Mouse (Mus musculus): ENCODE results near the gene Uts2. TPM values are rescaled to one million over a fixed set of nuclear protein-coding genes. Genes with fewer than 3 reads are reported as not detected.

Uts2 gene
- polyA plus RNA-seq (2017; shearing (Covaris generic)), result not detected

DNA sequence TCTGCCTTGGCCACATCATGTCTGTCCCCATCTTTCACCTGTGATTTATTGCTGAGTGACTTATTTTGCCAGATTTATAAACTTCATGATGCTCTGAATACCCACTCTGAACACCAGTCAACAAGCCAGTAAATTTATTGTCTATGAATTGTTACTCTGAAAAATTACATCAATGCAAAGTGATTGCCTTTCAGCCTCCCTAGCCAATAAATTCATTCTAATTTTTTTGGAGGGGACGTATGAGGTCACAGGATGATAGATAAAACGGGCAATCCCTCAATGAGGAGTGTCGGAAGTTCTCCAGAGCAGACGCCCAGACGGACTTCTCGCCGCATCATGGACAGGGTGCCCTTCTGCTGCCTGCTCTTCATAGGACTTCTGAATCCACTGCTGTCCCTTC is at the start of gene Uts2:
TSS of gene Uts2 (plus strand) at position 301 of the 400 bp plus-strand sequence.

DNA sequence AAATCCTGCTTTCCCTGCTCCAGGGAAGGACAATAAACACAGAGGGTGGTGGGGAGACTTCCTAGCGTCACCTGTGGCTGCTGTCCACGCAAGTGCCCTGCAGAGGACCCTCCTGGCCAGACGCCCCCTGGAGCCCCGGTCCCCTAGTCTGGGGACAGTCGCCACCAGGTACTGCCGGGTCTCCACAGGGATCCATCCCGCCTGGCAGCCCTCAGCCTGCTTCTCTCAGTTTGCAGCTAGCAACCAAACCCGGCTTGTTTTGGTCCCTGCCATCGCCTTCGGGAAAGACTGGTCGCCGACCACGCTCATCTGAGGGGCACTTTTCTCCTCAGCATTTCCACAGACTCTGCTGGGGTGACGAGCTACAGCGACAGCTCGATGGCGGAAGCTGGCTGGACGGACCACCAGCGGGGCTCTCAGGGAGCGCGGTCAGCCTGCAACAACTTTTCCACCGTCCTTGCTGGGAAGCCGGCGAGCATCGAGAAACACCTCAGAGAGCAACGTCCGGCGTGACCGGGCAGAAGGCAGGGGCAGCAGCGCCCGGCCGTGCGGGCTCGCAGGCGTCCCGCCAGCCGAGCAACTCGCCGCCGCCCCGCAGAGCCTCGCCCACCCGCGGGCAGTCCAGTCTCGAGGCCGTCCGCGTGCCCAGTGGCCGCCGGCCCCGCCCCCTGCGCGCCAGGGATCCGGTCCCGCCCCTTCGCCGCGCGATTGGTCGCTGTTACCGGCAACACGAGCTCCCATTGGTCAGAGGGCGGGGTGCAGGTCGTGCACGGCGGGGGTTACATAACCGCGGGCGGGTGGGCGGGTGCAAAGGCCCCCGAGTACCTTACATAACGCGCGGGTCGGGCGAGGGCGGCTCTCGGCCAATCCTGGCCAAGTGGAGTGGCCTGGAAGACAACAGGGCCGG is 47.4 kb downstream of the Uts2 start, which contains the start of gene Per3:
TSS of gene Per3 (minus strand) at position 629 of the 907 bp plus-strand sequence.

Other genes starting within 250 kb of the Uts2 start
- gene Errfi1, start 143.2 kb upstream of the Uts2 start, polyA plus RNA-seq (2017; shearing (Covaris generic)), result 52.8 TPM
- 273 TPM for gene Park7, start 82.7 kb upstream of the Uts2 start, polyA plus RNA-seq (2017; shearing (Covaris generic))
- 32.9 TPM for gene Tnfrsf9, start 82.5 kb upstream of the Uts2 start, polyA plus RNA-seq (2017; shearing (Covaris generic))
- gene Per3, start 47.6 kb downstream of the Uts2 start, polyA plus RNA-seq (2017; shearing (Covaris generic)), result 5.4 TPM
- gene Vamp3, start 60.9 kb downstream of the Uts2 start, polyA plus RNA-seq (2017; shearing (Covaris generic)), result 77.0 TPM
- gene Gm13090, start 92.5 kb downstream of the Uts2 start, polyA plus RNA-seq (2017; shearing (Covaris generic)), result not detected